Mouse (Mus musculus) testis, adult 2 months (tissue): ENCODE measurements around the gene Olfr1255. TPM values are rescaled to one million over a fixed set of nuclear protein-coding genes. Genes with fewer than 3 reads are reported as not detected.

Source experiments
- H3K27ac ChIP-seq: fragments of 200-500 bp; 2 replicates; pipeline ENCODE4 v1.5.1; 2012; ENCODE audit warnings: low read depth, low read length; ENCODE audit not compliant: control insufficient read depth, insufficient read depth
- H3K27me3 ChIP-seq: fragments of 200-500 bp; 2 replicates; pipeline ENCODE4 v1.6.1; 2012; ENCODE audit warnings: mild to moderate bottlenecking, low read length, moderate library complexity; ENCODE audit not compliant: control insufficient read depth, insufficient read depth
- H3K36me3 ChIP-seq: fragments of 200-500 bp; 2 replicates; pipeline ENCODE4 v1.6.1; 2012; ENCODE audit warnings: mild to moderate bottlenecking, low read length; ENCODE audit not compliant: control insufficient read depth, insufficient read depth
- H3K4me1 ChIP-seq: fragments of 200-500 bp; 2 replicates; pipeline ENCODE4 v1.6.1; 2012; ENCODE audit warnings: low read length; ENCODE audit not compliant: control insufficient read depth, insufficient read depth
- H3K4me3 ChIP-seq: fragments of 200-500 bp; 2 replicates; pipeline ENCODE4 v1.5.1; 2012; ENCODE audit warnings: low read depth, mild to moderate bottlenecking, low read length, moderate library complexity, mixed read lengths; ENCODE audit not compliant: control insufficient read depth
- CTCF ChIP-seq: fragments of 200-500 bp; IDR thresholded peaks from 2 replicates; pipeline ENCODE4 v1.5.1; 2012; ENCODE audit warnings: low read depth, mild to moderate bottlenecking, inconsistent platforms, low read length, moderate library complexity; ENCODE audit not compliant: control insufficient read depth, insufficient read depth, insufficient replicate concordance
- POLR2A ChIP-seq: fragments of 200-500 bp; IDR thresholded peaks from 2 replicates; pipeline ENCODE4 v1.6.1; 2012; ENCODE audit warnings: low read depth, mild to moderate bottlenecking, inconsistent platforms, low read length, moderate library complexity; ENCODE audit not compliant: control insufficient read depth
- polyA plus RNA-seq: library from polyadenylated mRNA; depleted of rRNA; stranded (reverse); fragments of >200 nt; gene quantifications from 2 replicates; pipeline ENCODE4 v1.2.3, GENCODE M21; 2012; rRNA removed

The Olfr1255 gene
- polyA plus RNA-seq: not detected in 2 replicates

DNA sequence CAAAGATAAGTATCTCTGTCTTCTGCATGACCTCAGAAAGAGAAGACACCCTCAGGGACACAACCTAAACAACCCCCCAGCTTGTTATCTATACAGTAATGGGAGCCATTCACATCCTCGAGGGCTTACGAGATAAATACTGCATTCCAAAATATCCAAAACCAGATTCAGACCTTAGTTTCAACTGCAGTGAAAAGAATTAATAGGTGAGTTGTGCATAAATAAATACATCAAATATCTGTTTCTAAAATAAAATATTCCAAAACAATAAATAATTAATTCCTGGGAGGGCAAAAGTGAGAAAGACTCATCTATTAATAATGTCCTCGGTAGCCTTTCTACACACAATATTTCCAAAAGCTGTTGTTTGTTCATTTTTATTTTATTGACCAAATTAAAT is at the start of gene Olfr1255:
TSS of gene Olfr1255 (plus strand) at position 301 of the 400 bp plus-strand sequence.
- Histone ChIP-seq H3K27ac (no peak within 1 kb of the TSS), H3K27me3 (no peaks in the 10 kb centered on the region), H3K4me3 (no peak within 1 kb of the TSS), H3K4me1 (no peaks in the 10 kb centered on the region), H3K36me3 (no peaks in the 10 kb centered on the region)
- TF ChIP-seq CTCF (no peak), POLR2A (no peak)

DNA sequence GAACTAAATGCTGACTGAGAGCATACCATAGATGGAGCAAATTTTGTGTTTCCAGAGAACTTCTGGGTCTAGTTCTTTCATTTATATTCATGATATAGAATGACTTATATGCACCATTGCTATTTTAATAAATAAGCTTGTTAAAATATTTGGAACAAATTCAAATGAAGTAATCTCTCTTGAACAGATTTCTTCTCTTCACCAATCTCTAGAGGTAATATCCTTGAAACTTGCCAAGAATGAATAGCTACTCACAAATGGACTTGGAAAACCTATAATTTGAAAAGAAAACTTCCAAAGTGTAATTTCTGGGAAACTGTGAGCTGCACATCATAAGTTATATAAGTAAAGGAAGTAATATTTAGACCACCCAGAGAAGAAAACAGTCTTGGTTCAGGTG is 18.3 kb upstream of the Olfr1255 start, which contains the start of gene Olfr1254:
TSS of gene Olfr1254 (minus strand) at position 101 of the 400 bp plus-strand sequence.
- no peak within 1 kb of the TSS for H3K4me3 ChIP-seq
- H3K36me3 ChIP-seq: no peaks in the 10 kb centered on the region
- no peaks in the 10 kb centered on the region for H3K4me1 ChIP-seq
- no peak within 1 kb of the TSS for H3K27ac ChIP-seq
- TF ChIP-seq CTCF (no peak), POLR2A (no peak)
- H3K27me3 ChIP-seq: no peaks in the 10 kb centered on the region

- TF ChIP-seq CTCF: no peak
- no peak for TF ChIP-seq POLR2A
- Histone ChIP-seq H3K27me3 (no peaks in the 10 kb centered on the region), H3K27ac (no peak overlapping the region), H3K36me3 (no peaks in the 10 kb centered on the region), H3K4me1 (no peaks in the 10 kb centered on the region), H3K4me3 (no peak overlapping the region)
These were observed 12.3 kb upstream of the Olfr1255 start for GRCm38 (mm10) chr2:89799583-89799982.

DNA sequence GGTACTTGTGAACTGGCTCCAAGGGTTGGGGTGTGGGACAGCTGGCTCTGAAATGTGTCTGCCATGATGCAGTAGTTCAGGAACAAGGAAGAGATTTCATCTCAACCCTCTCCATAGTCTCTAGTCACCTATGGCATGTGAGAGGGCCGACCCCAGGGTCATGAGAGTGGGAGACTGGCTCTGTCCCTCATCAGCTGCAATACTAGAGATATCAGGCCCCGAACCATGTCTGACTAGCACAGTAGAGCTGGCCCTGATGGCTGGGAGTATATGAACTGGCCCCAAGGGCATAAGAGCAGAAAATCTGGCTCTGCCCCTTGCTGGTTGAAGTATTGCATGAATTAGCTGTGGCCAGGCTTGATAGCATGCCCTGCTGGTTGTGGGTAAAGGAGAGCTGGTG is 1.1 kb upstream of the Olfr1255 start:
- Histone ChIP-seq H3K4me3 (no peak overlapping the region), H3K27ac (no peak overlapping the region), H3K4me1 (no peaks in the 10 kb centered on the region), H3K27me3 (no peaks in the 10 kb centered on the region), H3K36me3 (no peaks in the 10 kb centered on the region)
- TF ChIP-seq CTCF (no peak), POLR2A (no peak)

DNA sequence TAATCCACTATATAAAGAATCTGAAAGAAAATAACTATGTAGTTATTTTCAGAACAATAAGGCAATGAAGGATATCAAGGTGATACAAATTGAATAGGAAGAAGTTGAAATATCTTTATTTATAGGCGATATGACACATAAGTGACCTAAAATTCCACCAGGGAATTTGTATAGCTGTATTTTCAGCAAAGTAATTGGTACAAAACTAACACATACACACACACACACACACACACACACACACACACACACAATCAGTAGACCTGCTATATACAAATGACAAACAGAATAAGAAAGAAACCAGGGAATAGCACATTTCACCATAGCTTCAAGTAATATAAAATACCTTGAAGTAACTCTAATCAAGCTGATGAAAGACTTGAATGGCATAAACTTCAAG is 8.4 kb downstream of the Olfr1255 start:
- Histone ChIP-seq H3K4me1 (no peaks in the 10 kb centered on the region), H3K4me3 (no peak overlapping the region), H3K36me3 (no peaks in the 10 kb centered on the region), H3K27me3 (no peaks in the 10 kb centered on the region), H3K27ac (no peak overlapping the region)
- TF ChIP-seq CTCF: no peak
- TF ChIP-seq POLR2A: no peak

- Histone ChIP-seq H3K4me3 (no peak within 1 kb of the TSS), H3K27ac (no peak within 1 kb of the TSS), H3K36me3 (no peaks in the 10 kb centered on the region), H3K27me3 (no peaks in the 10 kb centered on the region), H3K4me1 (no peaks in the 10 kb centered on the region)
- TF ChIP-seq POLR2A (no peak), CTCF (no peak)
These were observed 29.6 kb downstream of the Olfr1255 start, which contains the start of gene Olfr1256 for GRCm38 (mm10) chr2:89841455-89841854. Gene Olfr1256 (minus strand): TSS chr2:89841555.

DNA sequence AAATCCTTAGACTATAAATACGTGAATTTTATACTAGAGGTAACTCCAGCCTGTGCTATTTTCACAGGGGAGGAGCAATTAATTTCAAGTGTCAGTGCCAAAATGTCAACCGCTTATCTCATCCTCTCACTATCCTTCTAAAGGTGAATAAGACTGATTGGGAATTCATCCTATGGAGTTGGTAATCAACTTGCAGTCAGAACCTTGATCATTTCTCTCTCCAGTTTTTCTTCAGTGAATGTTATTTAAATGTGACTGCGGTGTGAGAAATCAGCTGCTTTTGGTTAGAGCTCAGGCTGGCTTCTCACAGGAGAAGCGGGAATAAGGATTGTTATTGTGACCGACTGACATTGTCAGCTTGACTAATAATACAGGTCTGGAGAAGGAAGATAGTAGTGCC is 36.3 kb downstream of the Olfr1255 start, which contains the start of gene Olfr48:
TSS of gene Olfr48 (minus strand) at position 101 of the 400 bp plus-strand sequence.
- no peaks in the 10 kb centered on the region for H3K27me3 ChIP-seq
- no peak within 1 kb of the TSS for H3K4me3 ChIP-seq
- H3K4me1 ChIP-seq: no peaks in the 10 kb centered on the region
- no peaks in the 10 kb centered on the region for H3K36me3 ChIP-seq
- H3K27ac ChIP-seq: no peak within 1 kb of the TSS
- TF ChIP-seq CTCF: no peak
- TF ChIP-seq POLR2A: no peak

DNA sequence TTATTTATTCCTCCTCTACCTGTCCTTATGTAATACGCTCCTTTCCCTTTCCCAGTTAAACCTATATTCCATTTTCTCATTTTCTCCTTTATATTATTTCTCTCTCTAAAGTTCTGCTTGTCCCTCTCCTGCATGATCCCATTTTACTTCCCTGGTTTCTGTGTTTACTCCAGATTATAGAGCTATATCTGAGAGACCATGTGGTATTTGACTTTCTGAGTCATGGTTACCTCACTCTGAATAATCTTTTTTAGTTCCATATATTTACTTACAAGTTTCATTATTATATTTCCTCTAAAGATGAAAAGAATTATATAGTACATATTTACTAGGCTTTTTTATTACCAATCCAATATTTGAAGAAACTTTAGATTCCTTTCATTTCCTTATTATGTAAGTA is 37.4 kb downstream of the Olfr1255 start:
- TF ChIP-seq POLR2A (no peak), CTCF (no peak)
- no peaks in the 10 kb centered on the region for H3K36me3 ChIP-seq
- no peak overlapping the region for H3K27ac ChIP-seq

More for the DNA sequence above, 37.4 kb downstream of the Olfr1255 start:
- Histone ChIP-seq H3K27me3 (no peaks in the 10 kb centered on the region), H3K4me1 (no peaks in the 10 kb centered on the region), H3K4me3 (no peak overlapping the region)

Other genes starting within 250 kb of the Olfr1255 start
- gene Olfr1245, start 233.6 kb upstream of the Olfr1255 start, polyA plus RNA-seq: not detected in 2 replicates
- not detected in 2 replicates for gene Olfr1246, start 218.9 kb upstream of the Olfr1255 start, polyA plus RNA-seq
- gene Olfr1247, start 197.9 kb upstream of the Olfr1255 start, polyA plus RNA-seq: not detected in 2 replicates
- gene Olfr1248, start 193.8 kb upstream of the Olfr1255 start, polyA plus RNA-seq: not detected in 2 replicates
- gene Olfr1249, start 177.1 kb upstream of the Olfr1255 start, polyA plus RNA-seq: not detected in 2 replicates
- gene Olfr1250, start 150.6 kb upstream of the Olfr1255 start, polyA plus RNA-seq: not detected in 2 replicates
- gene Olfr1251, start 140.1 kb upstream of the Olfr1255 start, polyA plus RNA-seq: 0.22 TPM in 1 of 2 replicates, not detected in the other
- not detected in 2 replicates for gene Olfr1252, start 87.0 kb upstream of the Olfr1255 start, polyA plus RNA-seq
- gene Olfr1253, start 55.0 kb upstream of the Olfr1255 start, polyA plus RNA-seq: not detected in 2 replicates
- not detected in 2 replicates for gene Olfr1254, start 18.4 kb upstream of the Olfr1255 start, polyA plus RNA-seq
- not detected in 2 replicates for gene Olfr1256, start 29.5 kb downstream of the Olfr1255 start, polyA plus RNA-seq
- gene Olfr48, start 36.2 kb downstream of the Olfr1255 start, polyA plus RNA-seq: not detected in 2 replicates
- 0.06 and 0.27 TPM in 2 replicates for gene Olfr1257, start 66.4 kb downstream of the Olfr1255 start, polyA plus RNA-seq
- gene Olfr1258, start 115.3 kb downstream of the Olfr1255 start, polyA plus RNA-seq: not detected in 2 replicates
- gene Olfr1259, start 136.6 kb downstream of the Olfr1255 start, polyA plus RNA-seq: 0.15 TPM in 1 of 2 replicates, not detected in the other
- not detected in 2 replicates for gene Olfr1260, start 162.3 kb downstream of the Olfr1255 start, polyA plus RNA-seq
- not detected in 2 replicates for gene Olfr1261, start 179.2 kb downstream of the Olfr1255 start, polyA plus RNA-seq
- gene Olfr1262, start 188.1 kb downstream of the Olfr1255 start, polyA plus RNA-seq: not detected in 2 replicates
- gene Olfr1263, start 200.1 kb downstream of the Olfr1255 start, polyA plus RNA-seq: not detected in 2 replicates
- gene Olfr1264, start 213.5 kb downstream of the Olfr1255 start, polyA plus RNA-seq: not detected in 2 replicates
- gene Olfr1265, start 223.3 kb downstream of the Olfr1255 start, polyA plus RNA-seq: not detected in 2 replicates